8 mouse cellular contexts compared by ENCODE assay signal in genomic region chr10:89873146-89873950, GRCm38 (mm10). TPM values are rescaled to one million over a fixed set of nuclear protein-coding genes. Genes with fewer than 3 reads are reported as not detected.
A peak's percentile ranks its signal among the peaks of the same experiment; 100 is the strongest.
DNase-seq lines count a peak whose midpoint lies in the region; ATAC-seq and TF ChIP-seq lines count a peak whose summit lies in the region.

Anks1b (plus strand) TSS chr10:89873509.

- peaks cover 15% of the 10 kb centered on the region for H3K4me1 ChIP-seq in E14TG2a.4 (replicated peaks; ENCODE audit: low read depth, low read length)
- peaks cover 10% of the 10 kb centered on the region for H3K4me1 ChIP-seq in embryonic facial prominence, embryonic 13.5 days
- peaks cover 6% of the 10 kb centered on the region for H3K4me1 ChIP-seq in heart, postnatal 0 days (ENCODE audit: control insufficient read depth, insufficient read depth)
- 0 out of 2 replicates have a peak, but pooled peaks cover 2% of the 10 kb centered on the region for H3K4me1 ChIP-seq in liver, postnatal 0 days (ENCODE audit: insufficient read depth)

- ATAC-seq in embryonic facial prominence, embryonic 13.5 days (ENCODE audit: insufficient number of reproducible peaks, insufficient read depth, low FRiP score, low TSS enrichment, low read depth) = peak; percentile 68; the same call in 1 of the 2 replicates
- ATAC-seq in heart, postnatal 0 days (ENCODE audit: insufficient read depth, low read depth) = peak; percentile 27; the same call in 1 of the 2 replicates
- ATAC-seq in liver, postnatal 0 days = no peak
- no peak for ATAC-seq in erythroblast, adult 5-6 weeks (replicated peaks; ENCODE audit: low FRiP score, poor library complexity, severe bottlenecking)

- H3K4me2 ChIP-seq in embryonic facial prominence, embryonic 13.5 days = peak within 1 kb of the TSS; percentile 96
- peak within 1 kb of the TSS; percentile 92 for H3K4me2 ChIP-seq in heart, postnatal 0 days (ENCODE audit: low read depth, low read length)
- H3K4me2 ChIP-seq in liver, postnatal 0 days (ENCODE audit: low read depth, low read length) = peak within 1 kb of the TSS; percentile 71

- WGBS in embryonic facial prominence, embryonic 13.5 days = under 1% methylated on average over 45 of the region's 48 CpGs
- WGBS in heart, postnatal 0 days = 1% methylated on average over 41 of the region's 48 CpGs
- 2% methylated on average over 37 of the region's 48 CpGs for WGBS in liver, postnatal 0 days (ENCODE audit: insufficient replicate concordance)

- DNase-seq in adrenal gland, postnatal 14 days = peak; percentile 33
- no peak for DNase-seq in heart, postnatal 0 days (ENCODE audit: low spot score)
- DNase-seq in layer of hippocampus, adult 9-10 months (ENCODE audit: low spot score) = peak; percentile 13
- DNase-seq in liver, postnatal 0 days = no peak
- DNase-seq in retina, embryonic 14.5 days (ENCODE audit: low spot score) = peak; percentile 63

- peak within 1 kb of the TSS; percentile 69 for H3K9ac ChIP-seq in embryonic facial prominence, embryonic 13.5 days
- H3K9ac ChIP-seq in heart, postnatal 0 days (replicated peaks; ENCODE audit: low read depth, low read length) = 0 out of 2 replicates have a peak within 1 kb of the TSS, but pooled peaks have one; percentile 19
- no peak within 1 kb of the TSS for H3K9ac ChIP-seq in liver, postnatal 0 days (replicated peaks)

- H3K4me3 ChIP-seq in E14TG2a.4 (replicated peaks; ENCODE audit: low read length) = peak within 1 kb of the TSS; percentile 90
- peak within 1 kb of the TSS; percentile 65 for H3K4me3 ChIP-seq in embryonic facial prominence, embryonic 13.5 days
- peak within 1 kb of the TSS; percentile 57 for H3K4me3 ChIP-seq in heart, postnatal 0 days (ENCODE audit: low read depth, low read length)
- H3K4me3 ChIP-seq in liver, postnatal 0 days (ENCODE audit: low read depth, low read length) = peak within 1 kb of the TSS; percentile 33

- H3K27ac ChIP-seq in embryonic facial prominence, embryonic 13.5 days = no peak within 1 kb of the TSS
- no peak within 1 kb of the TSS for H3K27ac ChIP-seq in heart, postnatal 0 days (ENCODE audit: low read depth)
- H3K27ac ChIP-seq in liver, postnatal 0 days (ENCODE audit: low read depth) = no peak within 1 kb of the TSS

- H3K36me3 ChIP-seq in E14TG2a.4 (ENCODE audit: insufficient read depth, low read length) = no peaks in the 10 kb centered on the region
- H3K36me3 ChIP-seq in embryonic facial prominence, embryonic 13.5 days = no peaks in the 10 kb centered on the region
- H3K36me3 ChIP-seq in heart, postnatal 0 days (replicated peaks; ENCODE audit: control insufficient read depth, insufficient read depth, low read length) = no peaks in the 10 kb centered on the region
- H3K36me3 ChIP-seq in liver, postnatal 0 days (replicated peaks; ENCODE audit: insufficient read depth, low read length) = no peaks in the 10 kb centered on the region

- H3K27me3 ChIP-seq in E14TG2a.4 (ENCODE audit: insufficient read depth, low read length) = peaks cover 36% of the 10 kb centered on the region
- H3K27me3 ChIP-seq in embryonic facial prominence, embryonic 13.5 days = peaks cover 43% of the 10 kb centered on the region
- peaks cover 27% of the 10 kb centered on the region for H3K27me3 ChIP-seq in heart, postnatal 0 days (ENCODE audit: control insufficient read depth, insufficient read depth, low read length)
- H3K27me3 ChIP-seq in liver, postnatal 0 days (ENCODE audit: insufficient read depth, low read length) = peaks cover 29% of the 10 kb centered on the region

- no peak for TF ChIP-seq EP300 in heart, postnatal 0 days (IDR thresholded peaks at IDR 0.05; ENCODE audit: low read depth)
- no peak for TF ChIP-seq EP300 in liver, postnatal 0 days (IDR thresholded peaks at IDR 0.05; ENCODE audit: low read depth)

- TF ChIP-seq CTCF in E14TG2a.4 (conservative IDR thresholded peaks at IDR 0.05; ENCODE audit: low read length) = no peak
- TF ChIP-seq CTCF in heart, postnatal 0 days (IDR thresholded peaks at IDR 0.05; ENCODE audit: low read depth) = no peak
- no peak for TF ChIP-seq CTCF in liver, postnatal 0 days (IDR thresholded peaks at IDR 0.05; ENCODE audit: low read depth)

- H3K9me3 ChIP-seq in E14TG2a.4 (ENCODE audit: low read length) = no peaks in the 10 kb centered on the region
- H3K9me3 ChIP-seq in embryonic facial prominence, embryonic 13.5 days = no peaks in the 10 kb centered on the region
- H3K9me3 ChIP-seq in heart, postnatal 0 days (replicated peaks; ENCODE audit: control insufficient read depth, low read length) = no peaks in the 10 kb centered on the region
- no peaks in the 10 kb centered on the region for H3K9me3 ChIP-seq in liver, postnatal 0 days (ENCODE audit: low read length)

RNA-seq across cellular contexts. Expression of gene Anks1b, which starts in this region (rescaled TPM):
- 1.4 and 1.7 TPM in 2 replicates for total RNA-seq in adrenal gland, postnatal 14 days (2021)
- 1.5 and 3.3 TPM in 2 replicates for polyA plus RNA-seq in embryonic facial prominence, embryonic 13.5 days (2015; fragmentation: Nextera tagmentation; extraction: Ambion mirVana)
- total RNA-seq in heart, postnatal 0 days (2014; rRNA removed; ENCODE audit: low replicate concordance) = not detected in 2 replicates
- polyA plus RNA-seq in heart, postnatal 0 days (2015; fragmentation: Nextera tagmentation; extraction: Ambion mirVana) = 0.26 and 0.27 TPM in 2 replicates
- polyA plus RNA-seq in liver, postnatal 0 days (2015; fragmentation: Nextera tagmentation; extraction: Ambion mirVana) = 0.04 TPM in 1 of 2 replicates, not detected in the other
- total RNA-seq in erythroblast, adult 5-6 weeks (2015; ENCODE audit: low replicate concordance) = not detected in 2 replicates
- under 0.01 TPM in 1 of 2 replicates, not detected in the other for total RNA-seq in erythroblast, adult 5-6 weeks (2017; ENCODE audit: low replicate concordance)

Comparison
In these comparisons a context has a peak if more than half of its experiments do, and no peak if none do; other contexts are left out.
1. Peak in ATAC-seq, H3K4me3 ChIP-seq, H3K9ac ChIP-seq and H3K4me2 ChIP-seq in heart, postnatal 0 days; RNA of the gene not detected or under 1 TPM.
2. H3K4me3 ChIP-seq: peak in every context shown above with its lines; median percentile 90 in E14TG2a.4; 65 in embryonic facial prominence, embryonic 13.5 days; 57 in heart, postnatal 0 days; 33 in liver, postnatal 0 days.
3. DNase-seq: peak in adrenal gland, postnatal 14 days (single experiment), layer of hippocampus, adult 9-10 months (single experiment) and retina, embryonic 14.5 days (single experiment); none in heart, postnatal 0 days (single experiment) and liver, postnatal 0 days (single experiment).
4. Peak in every context shown above with its lines, with median percentiles within 50 percentile points of each other: H3K4me2 ChIP-seq.